Mouse (Mus musculus) intestine, embryonic 14.5 days (tissue): ENCODE data around the gene Mvk. TPM values are rescaled to one million over a fixed set of nuclear protein-coding genes. Genes with fewer than 3 reads are reported as not detected.

Experiments used
- ATAC-seq: fragments of 200-750 bp; cut with Nextera tagmentation; replicated peaks from 2 replicates; pipeline ENCODE4 v1.8.0; 2017; ENCODE audit warnings: low read depth, moderate number of reproducible peaks, moderate TSS enrichment, moderate library complexity; ENCODE audit not compliant: low FRiP score, low TSS enrichment
- DNase-seq: peaks from one replicate; pipeline ENCODE4 v3.0.0-alpha.2; 2018; ENCODE audit warnings: low spot score
- H3K27ac ChIP-seq: fragments of 300-500 bp; sonication (generic); 2 replicates; pipeline ENCODE4 v1.5.1; 2014; ENCODE audit warnings: low read depth, mild to moderate bottlenecking, control low read depth
- H3K27me3 ChIP-seq: fragments of 300-500 bp; sonication (generic); replicated peaks from 2 replicates; pipeline ENCODE4 v1.6.1; 2014; ENCODE audit warnings: low read length, control low read depth; ENCODE audit not compliant: control insufficient read depth, insufficient read depth
- H3K36me3 ChIP-seq: fragments of 300-500 bp; sonication (generic); 2 replicates; pipeline ENCODE4 v1.6.1; 2014; ENCODE audit warnings: low read length, control low read depth; ENCODE audit not compliant: control insufficient read depth, insufficient read depth
- H3K4me1 ChIP-seq: fragments of 300-500 bp; sonication (generic); replicated peaks from 2 replicates; pipeline ENCODE4 v1.6.1; 2014; ENCODE audit warnings: low read length, control low read depth, mixed read lengths; ENCODE audit not compliant: control insufficient read depth, insufficient read depth
- H3K4me2 ChIP-seq: fragments of 300-500 bp; sonication (generic); 2 replicates; pipeline ENCODE4 v1.6.1; 2014; ENCODE audit warnings: low read length
- H3K4me3 ChIP-seq: fragments of 300-500 bp; sonication (generic); 2 replicates; pipeline ENCODE4 v1.5.1; 2014; ENCODE audit warnings: low read depth, low read length, control low read depth, mixed read lengths
- H3K9ac ChIP-seq: fragments of 300-500 bp; sonication (generic); 2 replicates; pipeline ENCODE4 v1.6.1; 2014; ENCODE audit warnings: mild to moderate bottlenecking, low read length
- H3K9me3 ChIP-seq: fragments of 300-500 bp; sonication (generic); 2 replicates; pipeline ENCODE4 v1.6.1; 2016; ENCODE audit warnings: low read length, control low read depth; ENCODE audit not compliant: control insufficient read depth
- WGBS: fragments of 180-500 bp; shearing (Covaris S2); extraction: QIAGEN DNeasy Blood & Tissue Kit; methylation state at CpG from one replicate; pipeline ENCODE4 v1.1.7; 2014; 5-methylcytosine and 5-hydroxymethylcytosine counted together
- microRNA-seq: library from miRNA; unstranded; fragments of <30 nt; microRNA quantifications from one replicate; pipeline ENCODE4, GENCODE M21; 2016
- polyA plus RNA-seq: library from polyadenylated mRNA; unstranded; fragments of >200 nt; fragmentation: Nextera tagmentation; extraction: Ambion mirVana; gene quantifications from 2 replicates; pipeline ENCODE4 v1.2.1, GENCODE M21; 2014

The Mvk gene
- polyA plus RNA-seq, 1 experiment from 2014 or later = 78.4 TPM

GRCm38 (mm10) chr5:114507964-114508363 lies 63.9 kb downstream of the Mvk start:
- Histone ChIP-seq H3K4me2 (no peak overlapping the region), H3K9me3 (no peaks in the 10 kb centered on the region), H3K4me1 (peaks cover 7% of the 10 kb centered on the region; the same call in 1 of the 2 replicates), H3K36me3 (no peaks in the 10 kb centered on the region), H3K27me3 (no peaks in the 10 kb centered on the region; the same call in 1 of the 2 replicates), H3K9ac (no peak overlapping the region), H3K4me3 (no peak overlapping the region), H3K27ac (no peak overlapping the region)
- ATAC-seq (no peak), DNase-seq (no peak)
- 55% methylated on average over 4 of the region's 4 CpGs for WGBS

GRCm38 (mm10) chr5:114509461-114509860 lies 65.4 kb downstream of the Mvk start:
- H3K27me3 ChIP-seq = no peaks in the 10 kb centered on the region; the same call in 1 of the 2 replicates
- DNase-seq = no peak
- ATAC-seq = no peak
- no peak overlapping the region for H3K4me2 ChIP-seq
- WGBS = 50% methylated on average over 7 of the region's 7 CpGs
- H3K36me3 ChIP-seq = no peaks in the 10 kb centered on the region
- H3K9me3 ChIP-seq = no peaks in the 10 kb centered on the region
- no peak overlapping the region for H3K9ac ChIP-seq
- no peak overlapping the region for H3K4me3 ChIP-seq
- no peak overlapping the region for H3K27ac ChIP-seq
- H3K4me1 ChIP-seq = peaks cover 12% of the 10 kb centered on the region; the same call in 1 of the 2 replicates

Small RNA genes lying within 50 kb of the gene (microRNA-seq; reads per million reads assigned to microRNA genes)
- not detected for gene Mir7027

Other genes starting within 250 kb of the Mvk start
- gene Foxn4, start 170.5 kb upstream of the Mvk start, polyA plus RNA-seq = not detected in 2 replicates
- 4.4 and 4.6 TPM in 2 replicates for gene Myo1h, start 155.1 kb upstream of the Mvk start, polyA plus RNA-seq
- 116 and 131 TPM in 2 replicates for gene Kctd10, start 63.8 kb upstream of the Mvk start, polyA plus RNA-seq
- gene Ube3b, start 63.7 kb upstream of the Mvk start, polyA plus RNA-seq = 49.0 and 51.8 TPM in 2 replicates
- gene Mmab, start 209 bp upstream of the Mvk start, polyA plus RNA-seq = 34.3 and 35.6 TPM in 2 replicates
- 4.9 and 7.1 TPM in 2 replicates for gene Fam222a, start 123.7 kb downstream of the Mvk start, polyA plus RNA-seq
- 0.59 and 0.83 TPM in 2 replicates for gene Trpv4, start 214.2 kb downstream of the Mvk start, polyA plus RNA-seq
- gene Gltp, start 246.7 kb downstream of the Mvk start, polyA plus RNA-seq = 74.7 and 77.0 TPM in 2 replicates